Mouse (Mus musculus) lung, adult 2 months (tissue): ENCODE measurements at regions not wholly inside any gene's neighbourhood (a gene's known extent, or its start where the extent isn't known, plus 50 kb on each side); places are given as distances from the start of the nearest gene placed in this dataset.

ENCODE experiments used
- DNase-seq: peaks from one replicate; pipeline ENCODE4 v3.0.0; 2022
- H3K4me1 ChIP-seq: fragments of 200-500 bp; 2 replicates; pipeline ENCODE4 v1.6.1; 2011; ENCODE audit warnings: low read length; ENCODE audit not compliant: control insufficient read depth, insufficient read depth
- H3K4me3 ChIP-seq: fragments of 200-500 bp; replicated peaks from 2 replicates; pipeline ENCODE3; 2011; ENCODE audit warnings: low read depth, mild to moderate bottlenecking, control low read depth, low read length; ENCODE audit errors: extremely low read depth
- CTCF ChIP-seq: fragments of 200-500 bp; IDR thresholded peaks from 2 replicates; pipeline ENCODE4 v1.5.1; 2011; ENCODE audit warnings: mild to moderate bottlenecking, low read length, control low read depth; ENCODE audit not compliant: insufficient read depth
- POLR2A ChIP-seq: fragments of 200-500 bp; IDR thresholded peaks from 2 replicates; pipeline ENCODE4 v1.6.1; 2011; ENCODE audit warnings: low read depth, mild to moderate bottlenecking, control low read depth, low read length, borderline replicate concordance; ENCODE audit errors: extremely low read depth
- WGBS: fragments of 180-500 bp; shearing (Covaris S2); methylation state at CpG from one replicate; pipeline ENCODE4 v1.1.7; 2018; 5-methylcytosine and 5-hydroxymethylcytosine counted together

GRCm38 (mm10) chrX:158656188-158656587 lies 553.9 kb upstream of the Rps6ka3 start:
- TF ChIP-seq CTCF, result no peak
- no peak for TF ChIP-seq POLR2A
- DNase-seq, result no peak
- Histone ChIP-seq H3K4me3 (no peak overlapping the region), H3K4me1 (no peaks in the 10 kb centered on the region)
- WGBS, result 63% methylated on average over 4 of the region's 4 CpGs

- no peaks in the 10 kb centered on the region for H3K4me1 ChIP-seq
- no peak for DNase-seq
- TF ChIP-seq POLR2A (no peak), CTCF (no peak)
- WGBS, result 62% methylated on average over 1 of the region's 1 CpGs
- H3K4me3 ChIP-seq, result no peak overlapping the region
These were observed 515.9 kb upstream of the Rps6ka3 start for GRCm38 (mm10) chrX:158694191-158694590.

GRCm38 (mm10) chrX:158703411-158703810 lies 506.7 kb upstream of the Rps6ka3 start:
- Histone ChIP-seq H3K4me1 (no peaks in the 10 kb centered on the region), H3K4me3 (no peak overlapping the region)
- WGBS, result 51% methylated on average over 3 of the region's 3 CpGs
- TF ChIP-seq POLR2A, result no peak
- TF ChIP-seq CTCF, result no peak
- DNase-seq, result no peak

- WGBS, result 68% methylated on average over 3 of the region's 3 CpGs
- TF ChIP-seq CTCF, result no peak
- no peak for TF ChIP-seq POLR2A
- no peak overlapping the region for H3K4me3 ChIP-seq
- no peaks in the 10 kb centered on the region for H3K4me1 ChIP-seq
- no peak for DNase-seq
These were observed 500.3 kb upstream of the Rps6ka3 start for GRCm38 (mm10) chrX:158709811-158710210.

- TF ChIP-seq CTCF (no peak), POLR2A (no peak)
- WGBS, result 61% methylated on average over 3 of the region's 3 CpGs
- no peak for DNase-seq
- H3K4me3 ChIP-seq, result no peak overlapping the region
- H3K4me1 ChIP-seq, result no peaks in the 10 kb centered on the region
These were observed 465.4 kb upstream of the Rps6ka3 start for GRCm38 (mm10) chrX:158744738-158745137.

- WGBS, result 47% methylated on average over 3 of the region's 3 CpGs
- no peak for DNase-seq
- H3K4me1 ChIP-seq, result no peaks in the 10 kb centered on the region
- no peak overlapping the region for H3K4me3 ChIP-seq
- TF ChIP-seq CTCF, result no peak
- TF ChIP-seq POLR2A, result no peak
These were observed 464.2 kb upstream of the Rps6ka3 start for GRCm38 (mm10) chrX:158745766-158746541.
